Mouse (Mus musculus): ENCODE data around the gene Rpn2. TPM values are rescaled to one million over a fixed set of nuclear protein-coding genes. Genes with fewer than 3 reads are reported as not detected.

Rpn2 gene
- polyA plus RNA-seq, 1 experiment from 2014 or later, result 202 TPM

DNA sequence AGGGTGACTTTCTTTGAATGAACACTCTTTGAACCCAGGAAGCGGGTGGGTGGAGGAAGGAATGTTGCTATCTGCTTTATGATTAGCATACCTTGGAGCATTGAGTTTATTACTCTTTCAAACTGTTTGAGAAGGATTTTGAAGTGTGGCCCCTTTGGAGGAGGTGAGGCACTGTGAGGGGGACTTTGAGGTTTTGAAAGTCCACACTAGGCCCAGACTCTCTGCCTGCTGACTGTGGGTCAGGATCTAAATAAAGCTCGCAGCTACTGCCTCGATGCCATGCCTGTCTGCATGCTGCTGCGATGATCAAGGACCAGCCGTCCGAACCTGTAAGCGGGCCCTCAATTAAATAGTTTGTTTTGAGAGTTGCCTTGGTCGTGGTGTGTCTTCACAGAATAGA, 96.2 kb downstream of the Rpn2 start:
- Histone ChIP-seq H3K4me3 (ENCODE audit: low read depth, low read length) (no peak overlapping the region), H3K9me3 (ENCODE audit: control insufficient read depth, low read length) (no peaks in the 10 kb centered on the region), H3K9ac (replicated peaks; ENCODE audit: low read depth, low read length) (no peak overlapping the region), H3K27ac (ENCODE audit: low read depth, low read length) (no peak overlapping the region), H3K4me1 (ENCODE audit: control insufficient read depth, insufficient read depth, low read length) (peaks cover 10% of the 10 kb centered on the region; the same call in 1 of the 2 replicates), H3K27me3 (ENCODE audit: control insufficient read depth, insufficient read depth, low read length) (no peaks in the 10 kb centered on the region), H3K4me2 (ENCODE audit: low read depth, low read length) (no peak overlapping the region; the same call in 1 of the 2 replicates), H3K36me3 (ENCODE audit: control insufficient read depth, insufficient read depth, low read length) (peaks cover 5% of the 10 kb centered on the region)
- 22% methylated on average over 7 of the region's 8 CpGs for WGBS
- ATAC-seq (ENCODE audit: low read depth), result no peak

Other genes with a start within 250 kb of the Rpn2 start
- 10.0 and 10.2 TPM in 2 replicates for gene Soga1, start 199.8 kb upstream of the Rpn2 start, polyA plus RNA-seq (2014; fragmentation: Nextera tagmentation; extraction: Ambion mirVana)
- gene Tldc2, start 192.0 kb upstream of the Rpn2 start, polyA plus RNA-seq (2014; fragmentation: Nextera tagmentation; extraction: Ambion mirVana), result not detected in 2 replicates
- gene Samhd1, start 143.8 kb upstream of the Rpn2 start, polyA plus RNA-seq (2014; fragmentation: Nextera tagmentation; extraction: Ambion mirVana), result 13.2 and 14.9 TPM in 2 replicates
- 5.7 and 6.2 TPM in 2 replicates for gene Rbl1, start 74.5 kb upstream of the Rpn2 start, polyA plus RNA-seq (2014; fragmentation: Nextera tagmentation; extraction: Ambion mirVana)
- gene Mroh8, start 532 bp downstream of the Rpn2 start, polyA plus RNA-seq (2014; fragmentation: Nextera tagmentation; extraction: Ambion mirVana), result 0.20 and 0.67 TPM in 2 replicates
- gene Ghrh, start 68.5 kb downstream of the Rpn2 start, polyA plus RNA-seq (2014; fragmentation: Nextera tagmentation; extraction: Ambion mirVana), result not detected in 2 replicates
- gene Manbal, start 88.6 kb downstream of the Rpn2 start, polyA plus RNA-seq (2014; fragmentation: Nextera tagmentation; extraction: Ambion mirVana), result 51.5 and 58.5 TPM in 2 replicates
- 19.3 and 23.9 TPM in 2 replicates for gene Src, start 139.4 kb downstream of the Rpn2 start, polyA plus RNA-seq (2014; fragmentation: Nextera tagmentation; extraction: Ambion mirVana)

Data from neural tube, embryonic 14.5 days (tissue).